Mouse (Mus musculus): ENCODE measurements around the gene Mcu. TPM values are rescaled to one million over a fixed set of nuclear protein-coding genes. Genes with fewer than 3 reads are reported as not detected.

The Mcu gene
- polyA plus RNA-seq, 1 experiment from 2014 or later: 24.2 TPM

DNA sequence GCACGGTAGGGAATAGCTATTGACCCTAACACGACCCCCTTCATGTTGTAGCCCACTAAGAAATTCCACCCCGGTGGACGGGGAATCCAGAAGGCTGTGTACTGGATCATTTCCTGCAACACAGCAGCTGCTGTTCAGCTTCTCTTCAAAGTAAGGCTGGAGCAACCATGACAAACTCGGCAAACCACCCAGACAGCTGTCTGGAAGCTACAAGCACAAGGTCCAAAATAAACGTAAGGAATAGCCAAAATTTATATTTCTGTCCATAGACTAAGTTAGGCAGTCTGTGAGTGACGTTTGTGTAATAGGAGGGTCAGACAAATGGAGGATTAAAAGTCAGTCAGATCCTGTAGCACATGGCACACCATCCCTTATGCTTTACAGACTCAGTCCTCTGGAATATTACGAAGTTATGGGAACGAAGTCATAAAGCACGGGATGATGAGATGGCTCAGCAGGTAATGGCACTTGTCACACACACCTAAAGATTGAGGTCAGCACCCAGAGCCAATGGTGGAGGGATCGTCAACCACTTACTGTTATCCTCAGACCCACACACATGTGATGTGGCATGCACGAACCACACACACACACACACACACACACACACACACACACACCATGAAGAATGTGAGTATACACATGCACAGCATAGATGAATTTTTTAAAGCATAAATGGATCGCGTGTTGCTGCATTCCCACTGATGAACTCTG lies 105.6 kb downstream of the Mcu start:
- no peak overlapping the region for H3K27ac ChIP-seq (ENCODE audit: low read depth, low read length)
- no peak overlapping the region for H3K9ac ChIP-seq (ENCODE audit: low read depth, low read length)
- no peak for DNase-seq (ENCODE audit: low spot score)
- no peak overlapping the region for H3K4me3 ChIP-seq (ENCODE audit: low read depth, low read length)
- H3K27me3 ChIP-seq (replicated peaks; ENCODE audit: control insufficient read depth, insufficient read depth, low read length): no peaks in the 10 kb centered on the region
- no peak overlapping the region for H3K4me2 ChIP-seq
- H3K36me3 ChIP-seq (ENCODE audit: control insufficient read depth, insufficient read depth, low read length): no peaks in the 10 kb centered on the region
- no peaks in the 10 kb centered on the region for H3K9me3 ChIP-seq (ENCODE audit: control insufficient read depth, low read length)
- no peaks in the 10 kb centered on the region; the same call in 1 of the 2 replicates for H3K4me1 ChIP-seq (replicated peaks; ENCODE audit: control insufficient read depth, insufficient read depth, low read length)
- no peak for ATAC-seq (replicated peaks; ENCODE audit: low FRiP score)
- 67% methylated on average over 14 of the region's 14 CpGs for WGBS

DNA sequence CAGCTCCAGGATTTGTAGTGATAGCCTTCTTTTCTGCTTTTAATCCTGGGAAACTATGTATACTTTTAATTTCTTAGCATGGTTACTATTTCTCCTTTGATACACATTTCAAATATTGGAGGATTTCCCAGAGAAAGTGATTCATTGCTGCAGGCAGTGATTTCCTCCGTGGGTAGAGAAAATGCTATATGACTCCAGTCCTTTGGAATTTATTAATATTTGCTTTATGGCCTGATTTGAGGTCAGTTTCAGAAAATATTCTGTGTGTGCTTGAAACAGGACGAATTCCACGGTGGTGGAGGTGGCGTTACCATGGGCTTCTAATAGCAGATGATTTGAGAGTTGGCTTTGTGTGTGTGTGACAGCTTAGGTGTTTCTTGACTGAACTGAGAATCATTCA lies 107.3 kb downstream of the Mcu start:
- H3K36me3 ChIP-seq (ENCODE audit: control insufficient read depth, insufficient read depth, low read length): no peaks in the 10 kb centered on the region
- DNase-seq (ENCODE audit: low spot score) (no peak), ATAC-seq (replicated peaks; ENCODE audit: low FRiP score) (no peak)
- no peak overlapping the region for H3K4me2 ChIP-seq
- no peak overlapping the region for H3K27ac ChIP-seq (ENCODE audit: low read depth, low read length)
- H3K27me3 ChIP-seq (replicated peaks; ENCODE audit: control insufficient read depth, insufficient read depth, low read length): no peaks in the 10 kb centered on the region
- H3K9me3 ChIP-seq (ENCODE audit: control insufficient read depth, low read length): no peaks in the 10 kb centered on the region
- 81% methylated on average over 4 of the region's 4 CpGs for WGBS
- no peak overlapping the region for H3K4me3 ChIP-seq (ENCODE audit: low read depth, low read length)
- no peak overlapping the region for H3K9ac ChIP-seq (ENCODE audit: low read depth, low read length)
- no peaks in the 10 kb centered on the region; the same call in 1 of the 2 replicates for H3K4me1 ChIP-seq (replicated peaks; ENCODE audit: control insufficient read depth, insufficient read depth, low read length)

DNA sequence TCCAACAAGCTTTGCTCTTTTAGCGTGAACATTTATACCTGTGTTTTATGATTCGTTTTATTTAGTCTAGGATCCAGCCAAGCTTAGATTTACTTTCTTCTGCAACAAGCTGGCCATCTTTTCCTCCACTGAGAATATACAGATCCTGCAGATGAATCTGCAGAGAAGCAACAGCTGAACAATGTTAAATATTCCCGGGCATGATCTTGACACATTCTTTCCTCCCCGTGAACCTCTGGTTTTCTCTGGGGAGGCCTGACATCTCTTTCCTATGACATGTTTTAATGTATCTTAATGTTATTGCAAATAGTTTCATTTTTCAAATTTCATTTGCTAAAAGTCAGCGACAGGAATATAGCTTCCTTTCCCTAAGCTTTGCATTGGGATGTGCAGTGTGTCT lies 109.8 kb downstream of the Mcu start:
- Histone ChIP-seq H3K9ac (ENCODE audit: low read depth, low read length) (no peak overlapping the region), H3K4me3 (ENCODE audit: low read depth, low read length) (no peak overlapping the region), H3K36me3 (ENCODE audit: control insufficient read depth, insufficient read depth, low read length) (no peaks in the 10 kb centered on the region), H3K27ac (ENCODE audit: low read depth, low read length) (no peak overlapping the region), H3K4me2 (no peak overlapping the region), H3K27me3 (replicated peaks; ENCODE audit: control insufficient read depth, insufficient read depth, low read length) (no peaks in the 10 kb centered on the region), H3K4me1 (replicated peaks; ENCODE audit: control insufficient read depth, insufficient read depth, low read length) (peaks cover 3% of the 10 kb centered on the region), H3K9me3 (ENCODE audit: control insufficient read depth, low read length) (no peaks in the 10 kb centered on the region)
- no peak for ATAC-seq (replicated peaks; ENCODE audit: low FRiP score)
- no peak for DNase-seq (ENCODE audit: low spot score)
- 72% methylated on average over 5 of the region's 5 CpGs for WGBS

DNA sequence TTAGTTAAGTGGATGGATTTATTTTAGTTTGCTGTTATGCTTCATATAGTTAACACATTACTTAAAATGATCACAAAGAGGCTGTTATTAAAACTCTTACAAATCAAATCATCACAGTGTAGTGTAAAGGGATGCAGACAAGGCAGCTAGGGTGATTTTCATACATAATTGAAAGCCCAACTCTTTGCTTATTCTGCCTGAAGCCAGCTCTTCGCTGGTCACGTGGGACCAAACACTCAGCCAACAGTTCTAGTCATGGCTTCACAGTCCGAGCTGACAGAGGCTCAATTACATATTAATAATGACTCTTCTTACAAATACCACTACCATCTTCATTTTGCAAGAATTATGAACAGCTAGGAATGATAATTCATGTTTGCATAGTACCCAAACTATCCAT lies 112.2 kb downstream of the Mcu start:
- peaks cover 3% of the 10 kb centered on the region for H3K4me1 ChIP-seq (replicated peaks; ENCODE audit: control insufficient read depth, insufficient read depth, low read length)
- H3K36me3 ChIP-seq (ENCODE audit: control insufficient read depth, insufficient read depth, low read length): no peaks in the 10 kb centered on the region
- no peak overlapping the region for H3K27ac ChIP-seq (ENCODE audit: low read depth, low read length)
- 83% methylated on average over 3 of the region's 3 CpGs for WGBS
- ATAC-seq (replicated peaks; ENCODE audit: low FRiP score) (no peak), DNase-seq (ENCODE audit: low spot score) (no peak)
- H3K27me3 ChIP-seq (replicated peaks; ENCODE audit: control insufficient read depth, insufficient read depth, low read length): no peaks in the 10 kb centered on the region
- no peak overlapping the region for H3K4me3 ChIP-seq (ENCODE audit: low read depth, low read length)
- H3K9me3 ChIP-seq (ENCODE audit: control insufficient read depth, low read length): no peaks in the 10 kb centered on the region
- H3K4me2 ChIP-seq: no peak overlapping the region
- no peak overlapping the region for H3K9ac ChIP-seq (ENCODE audit: low read depth, low read length)

DNA sequence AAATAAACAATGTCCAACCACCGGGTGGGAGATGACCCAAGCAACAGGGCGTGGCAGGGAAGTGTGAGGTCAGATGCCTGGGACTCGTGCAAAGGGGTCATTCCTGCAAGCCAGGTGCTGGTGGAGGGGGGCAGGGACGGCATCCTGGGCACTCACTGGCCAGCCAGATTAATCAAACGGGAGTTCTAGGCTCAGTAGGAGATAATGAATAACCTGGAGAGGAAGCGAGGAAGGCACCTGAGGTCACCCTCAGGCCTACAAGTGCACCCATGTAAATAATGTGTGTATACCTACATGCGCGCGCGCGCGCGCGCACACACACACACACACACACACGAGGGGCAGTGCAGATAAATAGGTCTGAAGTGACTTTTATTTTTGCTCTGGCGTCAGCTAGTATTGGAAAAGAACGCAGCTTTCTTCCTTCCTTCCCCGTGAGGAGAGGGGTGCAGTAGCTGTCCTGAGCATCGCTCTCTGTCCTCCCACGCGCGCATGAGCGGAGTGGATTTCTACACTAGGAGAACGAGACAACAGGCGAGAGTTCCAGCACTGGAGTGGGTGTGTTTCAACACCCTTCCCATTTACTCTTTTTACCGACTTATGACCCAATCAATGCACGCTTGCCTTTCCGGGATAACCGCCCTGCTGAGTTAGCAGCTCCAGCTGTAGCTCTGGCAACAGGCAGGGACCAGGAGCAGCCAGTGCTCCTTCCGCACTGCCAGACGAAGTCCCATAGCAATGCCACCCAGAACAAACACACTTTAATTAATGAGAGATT lies 112.9 kb downstream of the Mcu start:
- 60% methylated on average over 31 of the region's 31 CpGs for WGBS
- Histone ChIP-seq H3K4me3 (ENCODE audit: low read depth, low read length) (peak overlapping the region; percentile 7), H3K4me2 (peak overlapping the region; percentile 41), H3K27ac (ENCODE audit: low read depth, low read length) (no peak overlapping the region), H3K27me3 (replicated peaks; ENCODE audit: control insufficient read depth, insufficient read depth, low read length) (no peaks in the 10 kb centered on the region), H3K9me3 (ENCODE audit: control insufficient read depth, low read length) (no peaks in the 10 kb centered on the region), H3K36me3 (ENCODE audit: control insufficient read depth, insufficient read depth, low read length) (no peaks in the 10 kb centered on the region), H3K9ac (ENCODE audit: low read depth, low read length) (no peak overlapping the region), H3K4me1 (replicated peaks; ENCODE audit: control insufficient read depth, insufficient read depth, low read length) (peaks cover 3% of the 10 kb centered on the region)
- DNase-seq (ENCODE audit: low spot score) (peak; percentile 38), ATAC-seq (replicated peaks; ENCODE audit: low FRiP score) (peak; percentile 29; the same call in 1 of the 2 replicates)

DNA sequence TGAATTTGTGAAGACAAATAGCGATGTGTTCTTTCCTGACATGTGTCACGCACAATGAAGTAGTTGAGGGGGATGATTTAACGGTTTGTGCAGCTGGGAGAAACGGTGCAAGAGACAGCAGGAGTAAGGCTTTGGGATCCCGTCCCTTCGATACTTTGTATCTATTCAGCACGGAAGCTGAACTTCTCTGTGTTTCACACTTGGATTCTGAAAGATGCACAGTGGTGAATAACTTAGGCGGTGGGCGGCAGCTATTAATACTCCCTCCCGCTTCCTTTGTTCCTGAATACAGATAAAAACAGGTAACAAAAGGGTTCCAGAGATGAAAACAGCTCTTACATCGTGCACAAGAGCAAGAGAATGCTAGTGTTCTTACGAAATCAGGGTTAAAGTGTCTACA lies 114.1 kb downstream of the Mcu start:
- DNase-seq (ENCODE audit: low spot score) (no peak), ATAC-seq (replicated peaks; ENCODE audit: low FRiP score) (no peak)
- Histone ChIP-seq H3K27ac (ENCODE audit: low read depth, low read length) (no peak overlapping the region), H3K4me3 (ENCODE audit: low read depth, low read length) (no peak overlapping the region), H3K9me3 (ENCODE audit: control insufficient read depth, low read length) (no peaks in the 10 kb centered on the region), H3K27me3 (replicated peaks; ENCODE audit: control insufficient read depth, insufficient read depth, low read length) (no peaks in the 10 kb centered on the region), H3K4me1 (replicated peaks; ENCODE audit: control insufficient read depth, insufficient read depth, low read length) (peaks cover 3% of the 10 kb centered on the region), H3K9ac (ENCODE audit: low read depth, low read length) (no peak overlapping the region), H3K36me3 (ENCODE audit: control insufficient read depth, insufficient read depth, low read length) (no peaks in the 10 kb centered on the region), H3K4me2 (no peak overlapping the region)
- WGBS: 79% methylated on average over 12 of the region's 12 CpGs

DNA sequence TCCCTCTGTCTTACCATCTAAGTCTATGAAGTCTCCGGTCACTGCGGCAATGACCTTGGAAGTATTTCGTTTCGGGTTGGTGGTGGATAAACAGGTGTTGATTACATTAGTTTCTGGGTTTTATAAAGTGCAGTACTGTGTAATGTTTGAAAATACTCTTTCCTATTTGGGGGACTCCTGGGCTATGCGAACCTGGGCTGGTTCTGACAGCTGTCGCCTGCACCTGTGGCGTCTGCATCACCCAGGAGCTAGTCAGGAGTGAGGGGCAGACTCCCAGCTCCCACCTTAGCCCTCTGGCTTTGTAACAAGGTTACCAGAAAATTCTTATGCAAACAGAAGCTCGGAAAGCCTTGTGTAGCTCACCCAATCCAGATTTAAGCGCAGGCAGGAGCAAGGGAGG lies 114.7 kb downstream of the Mcu start:
- no peak overlapping the region for H3K9ac ChIP-seq (ENCODE audit: low read depth, low read length)
- ATAC-seq (replicated peaks; ENCODE audit: low FRiP score) (no peak), DNase-seq (ENCODE audit: low spot score) (no peak)
- H3K4me2 ChIP-seq: no peak overlapping the region
- H3K4me1 ChIP-seq (replicated peaks; ENCODE audit: control insufficient read depth, insufficient read depth, low read length): peaks cover 3% of the 10 kb centered on the region
- no peaks in the 10 kb centered on the region for H3K36me3 ChIP-seq (ENCODE audit: control insufficient read depth, insufficient read depth, low read length)
- no peak overlapping the region for H3K4me3 ChIP-seq (ENCODE audit: low read depth, low read length)
- no peak overlapping the region for H3K27ac ChIP-seq (ENCODE audit: low read depth, low read length)
- WGBS: 81% methylated on average over 9 of the region's 9 CpGs
- no peaks in the 10 kb centered on the region for H3K27me3 ChIP-seq (replicated peaks; ENCODE audit: control insufficient read depth, insufficient read depth, low read length)
- H3K9me3 ChIP-seq (ENCODE audit: control insufficient read depth, low read length): no peaks in the 10 kb centered on the region

DNA sequence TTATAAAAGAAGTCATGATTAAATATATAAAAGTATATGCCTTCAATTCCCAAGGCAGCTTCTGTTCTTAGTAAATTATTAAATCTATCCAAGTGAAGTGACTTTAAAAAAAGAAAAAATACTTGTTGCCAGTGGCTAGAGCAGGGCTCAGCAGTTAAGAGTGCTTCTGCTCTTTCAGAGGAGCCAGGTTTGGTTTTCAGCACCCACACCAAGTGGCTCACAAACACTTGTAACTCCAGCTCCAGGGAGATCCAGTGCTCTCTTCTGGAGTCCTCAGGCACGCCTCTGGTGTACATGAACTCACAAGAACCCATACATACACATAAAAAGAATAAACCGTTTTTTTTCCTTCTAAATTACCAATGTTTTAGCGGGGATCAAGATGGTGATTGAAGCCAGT lies 116.3 kb downstream of the Mcu start:
- no peak overlapping the region for H3K27ac ChIP-seq (ENCODE audit: low read depth, low read length)
- H3K36me3 ChIP-seq (ENCODE audit: control insufficient read depth, insufficient read depth, low read length): no peaks in the 10 kb centered on the region
- ATAC-seq (replicated peaks; ENCODE audit: low FRiP score): no peak
- no peaks in the 10 kb centered on the region for H3K9me3 ChIP-seq (ENCODE audit: control insufficient read depth, low read length)
- 75% methylated on average over 3 of the region's 3 CpGs for WGBS
- no peak overlapping the region for H3K4me2 ChIP-seq
- H3K27me3 ChIP-seq (replicated peaks; ENCODE audit: control insufficient read depth, insufficient read depth, low read length): no peaks in the 10 kb centered on the region
- H3K9ac ChIP-seq (ENCODE audit: low read depth, low read length): no peak overlapping the region
- peaks cover 3% of the 10 kb centered on the region for H3K4me1 ChIP-seq (replicated peaks; ENCODE audit: control insufficient read depth, insufficient read depth, low read length)
- DNase-seq (ENCODE audit: low spot score): no peak
- no peak overlapping the region for H3K4me3 ChIP-seq (ENCODE audit: low read depth, low read length)

DNA sequence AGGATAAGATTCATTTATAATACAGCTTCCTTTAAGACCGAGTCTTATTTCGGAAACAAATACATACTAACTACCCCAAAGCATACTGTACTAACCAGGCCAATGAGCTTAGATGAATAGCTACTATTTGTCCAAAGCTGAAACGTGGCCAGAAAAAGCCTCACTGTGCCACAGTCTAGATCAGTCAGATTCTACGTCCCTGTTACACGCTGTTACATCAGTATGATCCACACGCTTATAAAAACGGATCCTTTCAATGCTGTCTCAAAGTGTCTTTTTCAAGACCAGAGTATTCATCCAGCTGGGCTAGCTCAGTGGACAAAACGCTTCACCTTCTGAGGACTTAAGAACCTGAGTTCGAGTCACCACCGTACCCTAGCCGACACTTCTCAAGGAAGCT lies 119.5 kb downstream of the Mcu start:
- Histone ChIP-seq H3K9me3 (ENCODE audit: control insufficient read depth, low read length) (no peaks in the 10 kb centered on the region), H3K9ac (ENCODE audit: low read depth, low read length) (no peak overlapping the region), H3K4me2 (no peak overlapping the region), H3K27ac (ENCODE audit: low read depth, low read length) (no peak overlapping the region), H3K4me1 (replicated peaks; ENCODE audit: control insufficient read depth, insufficient read depth, low read length) (no peaks in the 10 kb centered on the region; the same call in 1 of the 2 replicates), H3K36me3 (ENCODE audit: control insufficient read depth, insufficient read depth, low read length) (no peaks in the 10 kb centered on the region), H3K27me3 (replicated peaks; ENCODE audit: control insufficient read depth, insufficient read depth, low read length) (no peaks in the 10 kb centered on the region), H3K4me3 (ENCODE audit: low read depth, low read length) (no peak overlapping the region)
- ATAC-seq (replicated peaks; ENCODE audit: low FRiP score) (no peak), DNase-seq (ENCODE audit: low spot score) (no peak)
- 93% methylated on average over 11 of the region's 11 CpGs for WGBS
